Mouse (Mus musculus) granulocyte monocyte progenitor cell, adult 5-6 weeks (primary cell): Measurements from ENCODE around the gene Ankrd7. TPM values are rescaled to one million over a fixed set of nuclear protein-coding genes. Genes with fewer than 3 reads are reported as not detected.
"Not testable (repeated sequence)": the region's sequence is repeated elsewhere in the genome, so short reads cannot be mapped to it uniquely, and the experiment has no call there.

Experiments
- ATAC-seq: replicated peaks from 2 replicates; pipeline ENCODE4 v1.8.0; 2016; ENCODE audit warnings: mild to moderate bottlenecking, moderate TSS enrichment, inconsistent platforms; ENCODE audit not compliant: poor library complexity, severe bottlenecking
- total RNA-seq, 2 experiments: library from RNA; stranded (forward) in 1 of 2; stranded (reverse) in 1 of 2; fragments of 200-712, 200-1000 nt in 1 of 2; fragments of >200 nt in 1 of 2; fragmentation: Nextera tagmentation in 1 of 2; gene quantifications; 2 replicates each; pipeline ENCODE4 v1.2.3; 2014 to 2017

Ankrd7 gene
- not detected in 2 replicates for total RNA-seq (2014; fragmentation: Nextera tagmentation)
- total RNA-seq (2017) = not detected in 2 replicates

DNA sequence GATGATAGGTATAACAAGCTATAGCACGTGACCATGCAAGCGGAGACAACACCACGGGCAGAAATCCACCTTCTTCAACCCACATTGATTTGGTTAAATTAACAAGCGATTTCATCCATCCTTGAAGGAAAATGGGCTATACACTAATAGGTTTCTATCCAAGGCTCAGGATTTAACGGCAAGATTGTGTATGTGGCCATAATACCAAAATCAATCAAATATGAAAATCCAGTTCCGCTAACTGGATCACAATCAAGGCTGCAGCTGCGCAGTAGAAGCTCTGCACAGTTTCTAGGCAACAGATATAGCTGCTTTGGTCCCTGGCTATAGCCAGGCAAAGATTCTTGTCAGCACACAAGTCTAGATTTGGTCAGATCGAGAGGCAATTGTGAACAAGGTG, at the start of gene Ankrd7:
Ankrd7 (plus strand) TSS at position 301 of the 400 bp plus-strand sequence.
- ATAC-seq = no peak

DNA sequence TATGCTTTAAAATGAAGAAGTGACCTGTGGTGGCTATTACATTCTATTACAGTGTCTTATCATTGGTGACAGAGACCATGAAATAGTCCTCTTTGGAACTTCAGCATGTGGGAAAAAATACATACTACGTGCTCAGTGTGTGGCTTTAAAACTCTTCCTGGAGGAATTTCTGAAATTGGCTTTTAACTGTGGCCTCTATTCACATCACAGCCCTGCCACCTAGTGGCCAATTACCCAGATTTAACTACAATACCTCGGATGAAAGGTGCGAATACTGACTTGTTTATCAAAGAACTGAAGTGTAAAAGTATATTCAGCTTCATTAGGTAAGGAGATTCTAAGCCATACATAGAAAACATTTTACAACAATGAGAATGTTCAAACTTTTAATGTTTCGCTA, 46.8 kb upstream of the Ankrd7 start:
- no peak; the same call in 1 of the 2 replicates for ATAC-seq

DNA sequence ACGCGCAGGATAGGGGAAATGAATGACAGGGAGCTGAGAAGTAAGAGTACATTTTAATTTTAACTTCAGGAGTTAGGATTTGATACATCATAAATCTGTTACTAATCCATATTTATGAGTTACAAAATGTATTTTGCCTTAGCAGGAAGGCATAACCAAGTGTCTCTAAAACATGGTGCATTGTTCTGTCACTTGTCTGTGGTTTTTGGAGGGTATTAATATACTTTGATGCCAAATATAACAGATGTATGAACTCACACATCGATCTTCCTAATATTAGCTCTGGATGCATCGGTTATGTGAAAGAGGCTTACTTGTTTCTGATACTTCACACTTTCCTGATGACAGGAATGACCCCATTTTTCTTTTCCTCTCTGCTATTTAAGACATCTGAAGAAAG, 45.9 kb upstream of the Ankrd7 start:
- no peak for ATAC-seq

DNA sequence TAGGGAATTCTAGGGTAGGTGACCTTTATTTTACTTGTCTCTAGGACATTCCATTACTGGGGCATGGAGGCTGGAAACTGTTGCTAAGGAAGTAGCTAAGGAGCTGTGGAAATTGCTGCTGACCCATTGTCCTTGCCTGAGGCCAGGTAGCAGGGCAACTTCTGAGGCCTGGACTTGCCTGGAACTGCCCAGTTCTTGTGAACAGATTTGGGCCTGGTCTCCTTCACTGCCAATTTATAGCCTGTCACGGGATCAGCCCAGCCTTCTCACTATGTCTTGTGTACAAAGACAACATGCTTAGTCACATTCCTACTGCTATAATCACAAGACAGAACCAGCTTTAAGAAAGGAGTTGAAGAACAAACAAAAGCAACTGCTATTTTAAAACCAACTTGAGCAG, 43.3 kb upstream of the Ankrd7 start:
- ATAC-seq = no peak

DNA sequence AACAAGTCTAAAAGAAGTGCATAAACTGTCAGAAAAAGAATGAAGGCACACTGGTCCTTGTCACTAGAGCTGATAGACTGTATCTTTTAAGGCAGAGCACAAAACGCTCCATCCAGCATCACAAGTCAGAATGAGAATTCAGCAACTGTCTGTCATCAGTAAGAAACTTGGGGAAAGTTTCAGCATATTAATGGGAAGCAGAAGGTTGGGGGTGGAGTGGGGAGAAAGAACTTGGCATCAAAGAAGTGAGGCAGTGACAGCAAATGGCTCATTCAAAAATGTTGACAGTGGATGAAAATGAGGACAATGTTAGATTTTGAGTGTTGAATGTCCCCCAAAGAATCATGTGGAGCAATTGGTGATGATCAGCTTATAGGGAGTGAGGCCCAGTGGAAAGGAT, 33.2 kb upstream of the Ankrd7 start:
- no peak for ATAC-seq

DNA sequence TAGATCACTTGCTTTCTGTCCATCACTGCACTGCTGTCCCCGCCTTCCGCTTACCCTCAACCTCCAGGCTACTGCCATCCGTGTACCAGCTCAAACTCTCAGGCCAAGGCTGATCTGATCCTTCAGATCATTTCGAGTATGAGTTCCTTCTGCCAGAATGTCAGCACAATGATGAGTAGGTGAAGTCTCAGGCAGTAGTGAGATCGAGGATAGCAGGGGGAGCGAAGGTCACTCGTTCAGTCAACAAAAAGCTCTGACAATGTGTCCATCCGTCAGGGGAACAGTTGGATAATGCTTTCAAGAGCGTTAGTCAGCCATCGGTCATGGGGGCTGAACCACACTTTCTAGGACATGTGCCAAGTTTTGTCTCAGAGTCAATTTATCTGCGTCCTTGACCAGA, 21.6 kb upstream of the Ankrd7 start:
- ATAC-seq = not testable (repeated sequence)

DNA sequence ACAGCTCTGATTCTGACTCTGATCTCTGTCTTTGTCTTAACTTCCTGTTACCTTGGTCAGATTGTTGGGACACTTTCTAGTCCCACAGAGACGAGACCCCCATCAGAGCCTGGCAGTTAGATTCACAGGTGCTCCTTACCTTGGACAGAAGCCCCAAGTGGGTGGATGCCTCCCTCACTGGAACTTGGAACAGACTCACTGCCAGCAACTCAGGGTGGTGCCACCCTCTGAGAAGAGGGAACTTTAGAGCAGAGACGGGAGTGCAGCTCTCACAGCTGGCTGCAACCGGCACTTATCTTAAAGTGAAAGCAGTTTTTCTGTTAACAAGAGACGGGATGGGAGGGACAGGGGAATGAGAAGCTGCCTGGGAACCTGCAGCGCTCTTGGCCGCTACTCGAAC, 20.5 kb upstream of the Ankrd7 start:
- not testable (repeated sequence) for ATAC-seq

DNA sequence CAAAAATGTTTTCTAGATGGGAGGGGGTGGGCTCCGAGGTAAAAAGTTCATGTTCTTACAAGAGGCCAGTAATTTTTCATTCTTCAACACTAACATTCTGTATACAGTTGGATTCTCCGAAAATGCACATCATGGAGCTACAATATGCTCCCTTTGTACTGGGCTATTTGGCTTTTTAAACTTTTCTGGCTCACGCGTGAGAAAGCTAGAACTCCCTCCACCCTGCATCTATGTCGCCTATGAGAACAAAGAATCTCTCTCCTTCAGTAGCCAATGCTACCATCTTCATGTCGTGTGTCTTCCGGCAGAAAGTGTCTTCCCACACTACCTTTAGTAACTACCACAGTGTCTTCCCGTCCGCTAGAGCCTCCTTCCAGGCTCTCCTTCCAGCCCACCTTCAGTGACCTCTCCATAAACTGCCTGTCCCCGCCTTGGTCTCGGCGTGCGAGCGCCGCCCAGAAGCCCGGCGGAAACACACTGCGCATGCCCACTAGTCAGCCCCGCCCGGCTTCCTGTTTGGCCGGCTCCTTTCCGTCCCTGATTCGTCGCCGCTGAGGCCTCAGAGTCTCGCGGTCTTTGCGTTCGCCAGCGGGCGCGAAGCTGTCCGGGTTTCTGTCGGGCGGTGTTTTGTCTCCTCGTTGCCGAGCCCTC, 17.9 kb upstream of the Ankrd7 start, which contains the start of gene Lsm8:
Lsm8 (plus strand) TSS at position 529 of the 651 bp plus-strand sequence.
- ATAC-seq = peak; percentile 96

DNA sequence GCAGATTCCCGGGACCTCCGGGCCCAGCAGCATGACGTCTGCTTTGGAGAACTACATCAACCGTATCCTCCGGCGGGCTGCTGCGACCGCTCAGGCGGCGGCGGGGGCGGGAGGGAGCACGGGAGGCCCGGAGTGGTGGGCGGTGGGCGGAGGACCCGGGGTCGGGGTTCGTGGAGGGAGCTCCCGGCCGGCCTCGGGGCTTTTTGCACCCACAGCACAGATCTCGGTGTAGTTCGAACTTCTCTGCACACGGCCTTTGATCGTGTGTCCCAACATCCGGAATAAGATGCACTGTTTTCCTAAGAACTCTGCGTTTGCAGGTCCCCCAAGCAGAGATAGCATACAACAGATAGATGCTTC, 17.4 kb upstream of the Ankrd7 start:
- no peak for ATAC-seq

DNA sequence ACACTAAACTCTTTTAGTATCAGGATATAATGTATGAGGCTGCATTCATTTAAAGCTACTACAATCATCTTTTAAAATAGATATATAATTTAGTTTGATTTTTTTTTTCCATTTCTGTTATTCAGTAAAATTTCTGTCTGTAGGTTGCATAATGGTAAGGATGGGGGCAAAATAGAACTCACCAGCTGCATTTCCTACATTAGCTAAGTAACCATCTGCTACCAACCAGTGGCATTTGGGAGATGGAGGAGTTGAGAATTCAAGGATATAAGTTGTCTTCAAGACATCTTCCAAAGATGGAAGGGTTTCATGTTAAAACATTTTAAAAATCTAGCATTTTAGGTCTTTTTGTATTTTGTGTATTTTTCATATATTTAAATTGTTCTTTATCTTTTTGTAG, 10.8 kb upstream of the Ankrd7 start:
- ATAC-seq = no peak

DNA sequence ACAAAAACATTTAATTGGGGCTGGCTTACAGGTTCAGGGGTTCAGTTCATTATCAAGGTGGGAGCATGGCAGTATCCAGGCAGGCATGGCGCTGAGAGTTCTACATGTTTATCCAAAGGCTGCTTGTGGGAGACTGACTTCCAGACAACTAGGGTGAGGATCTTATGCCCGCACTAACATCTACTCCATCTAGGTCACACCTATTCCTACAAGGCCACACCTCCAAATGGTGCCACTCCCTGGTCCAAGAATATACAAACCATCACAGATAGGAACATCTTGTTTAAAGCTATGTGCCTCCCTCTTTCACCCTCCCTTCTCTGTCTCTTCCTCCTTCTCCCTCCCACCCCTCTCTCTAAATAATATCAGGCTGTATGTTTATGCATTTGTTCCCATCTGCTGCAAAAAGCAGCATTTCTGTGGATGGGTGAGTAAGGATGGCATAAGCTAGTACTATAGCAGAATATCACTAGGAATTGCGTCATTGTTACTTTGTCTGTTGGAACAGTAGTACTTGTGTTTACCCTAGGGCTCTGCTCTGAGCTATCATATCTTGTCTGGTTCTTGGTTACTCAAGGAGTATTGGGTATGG, 9.5 kb upstream of the Ankrd7 start:
- ATAC-seq = no peak

DNA sequence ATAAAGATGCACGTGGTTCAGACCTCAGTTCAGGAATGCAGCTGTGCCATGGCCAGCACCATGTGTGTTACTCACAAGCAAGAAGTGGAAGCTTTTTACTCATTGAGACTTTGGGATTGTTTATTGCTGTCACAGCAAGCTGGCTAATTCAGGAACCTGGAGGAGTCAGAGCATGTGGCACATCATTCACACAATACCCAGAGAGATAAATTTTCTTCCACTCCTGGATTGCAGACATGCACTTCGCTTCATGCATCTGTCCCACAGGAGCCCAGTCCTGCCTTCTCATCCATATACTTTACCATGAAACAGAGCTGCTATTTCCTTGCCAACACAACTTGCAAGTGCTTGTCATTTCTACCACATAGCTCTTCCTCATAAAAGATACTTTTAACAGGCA, 22.9 kb downstream of the Ankrd7 start:
- no peak for ATAC-seq

DNA sequence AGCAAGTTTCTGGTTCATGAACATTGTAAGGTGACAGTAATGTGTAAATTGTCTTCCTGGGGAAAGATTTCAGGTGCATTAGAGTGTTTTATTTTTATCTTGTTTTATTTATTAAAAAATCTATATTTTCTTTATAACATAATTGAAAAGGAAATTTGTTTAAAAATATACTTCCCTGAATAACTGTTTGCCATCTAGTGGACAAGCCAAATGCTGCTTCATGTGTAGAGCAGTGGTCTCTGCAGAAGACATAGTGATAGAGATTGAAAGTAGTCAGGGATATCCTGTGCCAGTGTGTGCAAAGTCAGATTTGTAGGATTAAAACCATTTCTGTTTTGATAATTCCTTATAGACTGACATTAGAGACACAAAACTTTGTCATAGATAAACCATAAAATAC, 28.0 kb downstream of the Ankrd7 start:
- ATAC-seq = no peak

DNA sequence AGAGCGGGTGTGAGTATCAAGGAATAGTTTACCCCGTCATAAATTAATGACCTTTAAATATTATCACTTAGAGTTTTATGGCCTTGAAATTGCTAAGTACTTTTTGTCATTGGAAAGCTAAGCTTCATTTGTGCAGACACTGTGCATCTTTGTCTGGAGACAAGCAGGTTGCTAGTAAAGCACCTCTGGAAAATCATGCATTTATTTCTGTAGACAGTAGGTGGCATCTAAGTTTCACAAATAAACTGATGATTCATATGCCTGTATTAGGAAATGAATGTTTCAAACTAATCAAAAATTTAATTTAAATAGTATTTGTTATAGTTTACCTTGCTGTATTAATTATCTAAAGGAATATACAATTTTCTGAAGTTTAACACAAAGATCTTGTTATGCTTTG, 41.1 kb downstream of the Ankrd7 start:
- ATAC-seq = no peak

DNA sequence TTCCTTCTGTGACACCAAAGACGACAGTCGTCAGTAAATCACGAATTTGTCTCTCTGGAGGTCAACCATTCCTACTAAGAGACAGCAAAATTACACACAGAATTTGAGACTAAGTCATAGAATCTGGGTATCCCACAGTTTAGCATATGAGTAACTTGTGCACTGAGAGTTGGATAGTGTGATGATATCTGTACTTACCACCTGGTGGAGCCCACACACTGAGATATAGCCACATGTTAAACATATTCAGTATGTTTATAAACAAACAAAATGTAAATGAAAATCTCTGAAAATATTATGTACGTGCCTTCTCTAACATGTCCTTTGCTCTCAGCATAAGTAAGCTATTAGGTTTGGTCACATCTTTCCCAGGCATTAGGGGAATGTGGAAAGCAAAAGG, 47.1 kb downstream of the Ankrd7 start:
- ATAC-seq = no peak

DNA sequence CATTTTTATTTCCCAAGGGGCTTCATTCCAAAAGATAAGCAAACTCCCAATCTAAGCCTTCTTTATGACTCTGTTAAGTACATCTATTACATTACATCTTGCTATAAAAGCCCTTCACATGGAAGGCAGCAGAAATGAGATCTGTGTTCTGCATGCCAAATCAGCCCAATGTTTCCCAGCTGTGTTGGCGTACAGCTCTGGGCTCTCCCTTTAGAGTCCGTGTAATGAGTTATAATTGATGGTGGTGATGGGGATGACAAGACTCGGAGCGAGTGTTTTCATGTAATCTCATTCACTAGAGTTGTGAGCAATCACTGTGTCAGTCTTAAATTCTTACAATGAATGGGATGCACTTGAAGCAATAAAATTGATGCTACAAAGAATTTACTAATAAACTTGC, 49.9 kb downstream of the Ankrd7 start:
- no peak for ATAC-seq

DNA sequence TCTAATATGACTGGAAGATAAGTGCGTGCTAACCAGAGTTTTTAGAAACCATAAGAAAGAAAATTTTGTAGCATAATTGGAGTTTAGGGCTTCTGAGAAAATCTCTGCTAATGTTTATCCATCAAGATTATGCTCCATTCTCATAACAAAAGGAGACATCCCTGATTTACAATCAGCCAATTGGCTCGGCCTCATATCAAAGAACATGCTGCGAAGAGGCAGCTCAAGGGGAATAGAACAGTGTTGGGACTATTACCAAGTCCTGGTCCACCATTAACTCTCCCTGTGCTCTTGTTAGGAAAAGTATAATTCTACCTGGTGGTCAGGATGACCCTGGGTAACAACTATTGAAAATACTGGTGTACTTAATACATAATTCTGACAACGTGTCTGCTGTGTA, 50.4 kb downstream of the Ankrd7 start:
- no peak for ATAC-seq

Other genes starting within 250 kb of the Ankrd7 start
- gene Lsm8, start 17.7 kb upstream of the Ankrd7 start, total RNA-seq (2014; fragmentation: Nextera tagmentation) = 138 and 166 TPM in 2 replicates
- gene Lsm8, start 17.7 kb upstream of the Ankrd7 start, total RNA-seq (2017) = 88.1 and 109 TPM in 2 replicates